Mouse (Mus musculus) left cerebral cortex, adult 8-10 months (tissue): ENCODE data around the gene Sema6d. TPM values are rescaled to one million over a fixed set of nuclear protein-coding genes. Genes with fewer than 3 reads are reported as not detected.
A peak's percentile ranks its signal among the peaks of the same experiment; 100 is the strongest.

Source experiments
- DNase-seq, 2 experiments: peaks; one replicate each; pipeline ENCODE4 v3.0.0; 2022; ENCODE audit warnings: low spot score in 2 of 2
- total RNA-seq, 4 experiments: library from RNA; stranded (reverse); gene quantifications; 2 replicates each; pipeline ENCODE4 v1.2.4; 2022

The Sema6d gene
- total RNA-seq, 4 experiments from 2014 or later = 49.1 to 53.4 (median 50.4) TPM

GRCm38 (mm10) chr2:124465004-124465946 lies 375.5 kb downstream of the Sema6d start:
- DNase-seq = no peak

- DNase-seq = no peak
These were observed 377.7 kb downstream of the Sema6d start for GRCm38 (mm10) chr2:124467429-124467828.

- DNase-seq = no peak
These were observed 380.7 kb downstream of the Sema6d start for GRCm38 (mm10) chr2:124470346-124471042.

- no peak for DNase-seq
These were observed 383.1 kb downstream of the Sema6d start for GRCm38 (mm10) chr2:124472674-124473507.

- DNase-seq = no peak
These were observed 388.1 kb downstream of the Sema6d start for GRCm38 (mm10) chr2:124477904-124478303.

- DNase-seq = no peak
These were observed 388.8 kb downstream of the Sema6d start for GRCm38 (mm10) chr2:124478526-124478925.

- no peak for DNase-seq
These were observed 396.0 kb downstream of the Sema6d start for GRCm38 (mm10) chr2:124485761-124486160.

GRCm38 (mm10) chr2:124490010-124490801 lies 400.4 kb downstream of the Sema6d start:
- peak in 1 of 2 experiments; percentile 27 for DNase-seq

GRCm38 (mm10) chr2:124495751-124496150 lies 406.0 kb downstream of the Sema6d start:
- DNase-seq = no peak

- no peak for DNase-seq
These were observed 409.9 kb downstream of the Sema6d start for GRCm38 (mm10) chr2:124499670-124500069.

GRCm38 (mm10) chr2:124505784-124506489 lies 416.2 kb downstream of the Sema6d start:
- no peak for DNase-seq

GRCm38 (mm10) chr2:124507804-124508203 lies 418.0 kb downstream of the Sema6d start:
- no peak for DNase-seq

GRCm38 (mm10) chr2:124509479-124509878 lies 419.7 kb downstream of the Sema6d start:
- DNase-seq = peak in 1 of 2 experiments; percentile 79

GRCm38 (mm10) chr2:124511826-124512225 lies 422.1 kb downstream of the Sema6d start:
- no peak for DNase-seq

GRCm38 (mm10) chr2:124522426-124522825 lies 432.7 kb downstream of the Sema6d start:
- DNase-seq = no peak

GRCm38 (mm10) chr2:124523667-124524066 lies 433.9 kb downstream of the Sema6d start:
- DNase-seq = no peak

GRCm38 (mm10) chr2:124524167-124524566 lies 434.4 kb downstream of the Sema6d start:
- DNase-seq = no peak

- DNase-seq = no peak
These were observed 437.9 kb downstream of the Sema6d start for GRCm38 (mm10) chr2:124527641-124528040.

- no peak for DNase-seq
These were observed 440.7 kb downstream of the Sema6d start for GRCm38 (mm10) chr2:124530441-124530840.

- no peak for DNase-seq
These were observed 441.3 kb downstream of the Sema6d start for GRCm38 (mm10) chr2:124531062-124531461.
